Mouse (Mus musculus) MEL (cell line): Measurements from ENCODE around the gene Fasn. TPM values are rescaled to one million over a fixed set of nuclear protein-coding genes. Genes with fewer than 3 reads are reported as not detected.
A peak's percentile ranks its signal among the peaks of the same experiment; 100 is the strongest.
"Not testable (repeated sequence)": the region's sequence is repeated elsewhere in the genome, so short reads cannot be mapped to it uniquely, and the experiment has no call there.

Experiments used
- DNase-seq: peaks from one replicate; pipeline ENCODE4 v3.0.0; 2011; ENCODE audit warnings: low read depth, low spot score
- H3K27ac ChIP-seq: 2 replicates; pipeline ENCODE4 v1.5.1; 2012; ENCODE audit warnings: low read depth, mild to moderate bottlenecking, control low read depth, low read length, moderate library complexity; ENCODE audit not compliant: control insufficient read depth
- H3K27me3 ChIP-seq, 2 experiments: fragments of 150-350 bp in 1 of 2; sonication (generic) in 1 of 2; 2 replicates each; pipeline ENCODE4 v1.6.1; 2012; ENCODE audit warnings: low read length in 2 of 2, mild to moderate bottlenecking in 2 of 2, improper control_type of control experiment in 1 of 2, moderate library complexity in 1 of 2; ENCODE audit not compliant: insufficient read depth in 2 of 2, control insufficient read depth in 1 of 2
- H3K36me3 ChIP-seq, 2 experiments: 2 replicates each; pipeline ENCODE4 v1.6.1; 2012 to 2014; ENCODE audit warnings: low read length in 2 of 2, improper control_type of control experiment in 1 of 2, inconsistent platforms in 1 of 2, mild to moderate bottlenecking in 1 of 2; ENCODE audit not compliant: insufficient read depth in 2 of 2, control insufficient read depth in 1 of 2
- H3K4me1 ChIP-seq, 2 experiments: fragments of 150-350 bp in 1 of 2; sonication (generic) in 1 of 2; 2 replicates each; pipeline ENCODE4 v1.6.1; 2012; ENCODE audit warnings: low read length in 2 of 2, improper control_type of control experiment in 1 of 2, mild to moderate bottlenecking in 1 of 2; ENCODE audit not compliant: insufficient read depth in 2 of 2, control insufficient read depth in 1 of 2
- H3K4me3 ChIP-seq, 2 experiments: fragments of 150-350 bp in 1 of 2; sonication (generic) in 1 of 2; 2 replicates each; pipeline ENCODE4 v1.5.1; 2012; ENCODE audit warnings: low read depth in 2 of 2, low read length in 2 of 2, mild to moderate bottlenecking in 2 of 2, moderate library complexity in 2 of 2, control low read depth in 1 of 2, improper control_type of control experiment in 1 of 2; ENCODE audit not compliant: control insufficient read depth in 1 of 2, insufficient read depth in 1 of 2
- H3K79me2 ChIP-seq: 2 replicates; pipeline ENCODE4 v1.6.1; 2012; ENCODE audit warnings: mild to moderate bottlenecking, low read length, moderate library complexity; ENCODE audit not compliant: control insufficient read depth, poor library complexity, insufficient read depth
- H3K9ac ChIP-seq: 2 replicates; pipeline ENCODE4 v1.6.1; 2012; ENCODE audit warnings: low read depth, mild to moderate bottlenecking, control low read depth, low read length, moderate library complexity; ENCODE audit not compliant: control insufficient read depth, poor library complexity, severe bottlenecking
- H3K9me3 ChIP-seq: fragments of 150-350 bp; sonication (generic); replicated peaks from 2 replicates; pipeline ENCODE4 v1.6.1; 2012; ENCODE audit warnings: mild to moderate bottlenecking, low read length, improper control_type of control experiment, moderate library complexity; ENCODE audit not compliant: insufficient read depth
- BHLHE40 ChIP-seq: IDR thresholded peaks from 2 replicates; pipeline ENCODE4 v1.6.1; 2012; ENCODE audit warnings: low read depth, mild to moderate bottlenecking, inconsistent platforms, low read length, improper control_type of control experiment, borderline replicate concordance
- E2F4 ChIP-seq: IDR thresholded peaks from 2 replicates; pipeline ENCODE4 v1.6.1; 2011; ENCODE audit warnings: low read depth, low read length, improper control_type of control experiment, borderline replicate concordance
- ETS1 ChIP-seq: IDR thresholded peaks from 2 replicates; pipeline ENCODE4 v1.6.1; 2012; ENCODE audit warnings: low read depth, mild to moderate bottlenecking, inconsistent platforms, low read length, improper control_type of control experiment, moderate library complexity
- GATA1 ChIP-seq: IDR thresholded peaks from 2 replicates; pipeline ENCODE4 v1.6.1; 2011; ENCODE audit warnings: low read depth, low read length, improper control_type of control experiment
- HCFC1 ChIP-seq: IDR thresholded peaks from 2 replicates; pipeline ENCODE4 v1.6.1; 2012; ENCODE audit warnings: low read depth, mild to moderate bottlenecking, inconsistent platforms, low read length, improper control_type of control experiment, moderate library complexity
- KAT2A ChIP-seq: conservative IDR thresholded peaks from 2 replicates; pipeline ENCODE4 v1.6.1; 2012; ENCODE audit warnings: low read depth, low read length, improper control_type of control experiment, inconsistent platforms
- MAFK ChIP-seq: IDR thresholded peaks from 2 replicates; pipeline ENCODE4 v1.6.1; 2011; ENCODE audit warnings: low read depth, mild to moderate bottlenecking, low read length, improper control_type of control experiment, borderline replicate concordance
- MEF2A ChIP-seq: IDR thresholded peaks from 2 replicates; pipeline ENCODE4 v1.6.1; 2014; ENCODE audit warnings: low read depth, mild to moderate bottlenecking, inconsistent platforms, low read length, improper control_type of control experiment; ENCODE audit not compliant: poor library complexity, insufficient replicate concordance, severe bottlenecking; ENCODE audit errors: extremely low read depth
- MYB ChIP-seq: IDR thresholded peaks from 2 replicates; pipeline ENCODE4 v1.6.1; 2011; ENCODE audit warnings: mild to moderate bottlenecking, low read depth, low read length, improper control_type of control experiment
- MYC ChIP-seq: IDR thresholded peaks from 2 replicates; pipeline ENCODE4 v1.6.1; 2011; ENCODE audit warnings: low read depth, mild to moderate bottlenecking, low read length, improper control_type of control experiment, moderate library complexity
- POLR2AphosphoS5 ChIP-seq: IDR thresholded peaks from 2 replicates; pipeline ENCODE4 v1.6.1; 2012; ENCODE audit warnings: low read depth, borderline replicate concordance, mild to moderate bottlenecking, inconsistent platforms, low read length, moderate library complexity, mixed read lengths
- RCOR1 ChIP-seq: IDR thresholded peaks from 2 replicates; pipeline ENCODE4 v1.6.1; 2012; ENCODE audit warnings: low read depth, mild to moderate bottlenecking, inconsistent platforms, low read length, improper control_type of control experiment
- TBP ChIP-seq: IDR thresholded peaks from 2 replicates; pipeline ENCODE4 v1.8.0; 2011; ENCODE audit warnings: low read depth, low read length, improper control_type of control experiment
- TCF12 ChIP-seq: IDR thresholded peaks from 2 replicates; pipeline ENCODE4 v1.6.1; 2014; ENCODE audit warnings: low read depth, mild to moderate bottlenecking, inconsistent platforms, low read length, improper control_type of control experiment, moderate library complexity
- ZMIZ1 ChIP-seq: IDR thresholded peaks from 2 replicates; pipeline ENCODE4 v1.6.1; 2012; ENCODE audit warnings: low read depth, mild to moderate bottlenecking, inconsistent platforms, low read length, improper control_type of control experiment, moderate library complexity
- ZNF384 ChIP-seq: IDR thresholded peaks from 2 replicates; pipeline ENCODE4 v1.6.1; 2012; ENCODE audit warnings: low read depth, mild to moderate bottlenecking, inconsistent platforms, low read length, improper control_type of control experiment
- polyA plus RNA-seq, 2 experiments: library from polyadenylated mRNA; stranded (reverse) in 1 of 2; unstranded in 1 of 2; fragments of >175 nt in 1 of 2; fragments of >200 nt in 1 of 2; gene quantifications; 2 replicates each; pipeline versions ENCODE4 v1.2.1 to v1.2.4; 2012; ENCODE audit warnings: low replicate concordance in 2 of 2, low read depth in 1 of 2; ENCODE audit not compliant: insufficient read length in 2 of 2, insufficient read depth in 1 of 2, missing spikeins in 1 of 2
- total RNA-seq: library from RNA; depleted of rRNA; stranded (reverse); fragments of 300-350 nt; gene quantifications from 2 replicates; pipeline ENCODE4 v1.2.3, GENCODE M21; 2012

The Fasn gene
- total and polyA plus RNA-seq, 3 experiments = 256 to 342 (median 313) TPM

GRCm38 (mm10) chr11:120855938-120856337 lies 31.6 kb upstream of the Fasn start:
- H3K27ac ChIP-seq, H3K79me2 ChIP-seq, H3K9ac ChIP-seq, H3K27me3 ChIP-seq, H3K36me3 ChIP-seq, H3K9me3 ChIP-seq, H3K4me3 ChIP-seq: not testable (repeated sequence)
- DNase-seq = peak; percentile 48
- H3K4me1 ChIP-seq = peaks cover 3 to 12% of the 10 kb centered on the region in 2 experiments

- H3K9ac ChIP-seq = no peak overlapping the region
Measured at GRCm38 (mm10) chr11:120853788-120854187, 29.4 kb upstream of the Fasn start.

GRCm38 (mm10) chr11:120853158-120853557 lies 28.8 kb upstream of the Fasn start:
- Histone ChIP-seq H3K9ac (no peak overlapping the region), H3K9me3 (no peaks in the 10 kb centered on the region)

More at GRCm38 (mm10) chr11:120853788-120854187, 29.4 kb upstream of the Fasn start:
- H3K4me1 ChIP-seq = peaks cover 9 to 21% of the 10 kb centered on the region in 2 experiments
- DNase-seq = no peak
- no peaks in the 10 kb centered on the region for H3K9me3 ChIP-seq
- no peaks in the 10 kb centered on the region for H3K27me3 ChIP-seq
- no peak overlapping the region for H3K4me3 ChIP-seq
- H3K79me2 ChIP-seq = no peaks in the 10 kb centered on the region
- no peak overlapping the region for H3K27ac ChIP-seq
- peaks cover 0 to 13% of the 10 kb centered on the region in 2 experiments; a peak in 2 of 4 replicates for H3K36me3 ChIP-seq
- TF ChIP-seq RCOR1 (no peak), MAFK (no peak), POLR2AphosphoS5 (no peak), TCF12 (no peak)

More at GRCm38 (mm10) chr11:120853158-120853557, 28.8 kb upstream of the Fasn start:
- H3K4me1 ChIP-seq = peaks cover 9 to 21% of the 10 kb centered on the region in 2 experiments
- no peak overlapping the region for H3K4me3 ChIP-seq
- TF ChIP-seq BHLHE40 (no peak), MYC (no peak), MYB (no peak), HCFC1 (no peak), ZMIZ1 (no peak), TBP (no peak), E2F4 (no peak), RCOR1 (no peak), MEF2A (no peak), KAT2A (no peak), ZNF384 (no peak), GATA1 (no peak), ETS1 (no peak), MAFK (no peak)
- H3K36me3 ChIP-seq = peaks cover 0 to 13% of the 10 kb centered on the region in 2 experiments; a peak in 2 of 4 replicates
- DNase-seq = no peak
- H3K79me2 ChIP-seq = no peaks in the 10 kb centered on the region
- no peak overlapping the region for H3K27ac ChIP-seq
- H3K27me3 ChIP-seq = no peaks in the 10 kb centered on the region
